ENCODE assay signal across 10 mouse cellular contexts in the genomic region with DNA sequence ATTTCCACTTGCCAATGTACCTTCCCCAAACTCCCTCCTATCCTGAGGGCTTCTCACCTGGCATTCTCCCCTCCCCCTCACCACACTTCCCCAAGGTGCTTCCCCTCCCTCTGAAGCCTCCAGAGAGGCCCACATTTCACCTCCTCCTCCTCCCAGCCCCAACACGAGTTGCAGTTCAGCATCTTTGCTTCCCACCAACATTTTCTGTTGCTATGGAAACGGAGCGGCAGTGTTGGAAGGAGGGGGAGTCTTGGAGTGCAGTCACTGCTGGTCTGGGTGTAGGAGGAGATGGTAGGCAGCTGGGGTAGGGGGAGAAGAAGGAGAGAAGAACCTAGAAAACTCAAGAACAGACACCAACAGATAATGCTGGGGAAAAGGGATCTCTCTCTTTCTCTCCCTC.
DNase-seq lines count a peak whose midpoint lies in the region; ATAC-seq and TF ChIP-seq lines count a peak whose summit lies in the region.
"Had no signal": no experiment of that assay in that cellular context is flagged by ENCODE, and none has a peak within 500 bp of the region (broad histone marks: within the 10 kb centered on the region; RNA-seq: fewer than 3 reads in every experiment).

No protein-coding gene starts in this region.

- no peaks in the 10 kb centered on the region for H3K79me2 ChIP-seq in heart, adult 2 months (replicated peaks; ENCODE audit: control insufficient read depth, insufficient read depth, low read length)

- no peak overlapping the region for H3K4me3 ChIP-seq in kidney, embryonic 14.5 days (ENCODE audit: low read length)
- H3K4me3 ChIP-seq in kidney, embryonic 15.5 days (replicated peaks): no peak overlapping the region
- H3K4me3 ChIP-seq in forebrain, embryonic 16.5 days (replicated peaks; ENCODE audit: low read length): no peak overlapping the region
- H3K4me3 ChIP-seq in limb, embryonic 12.5 days (replicated peaks): no peak overlapping the region
- H3K4me3 ChIP-seq in heart, adult 2 months: no peak overlapping the region
- H3K4me3 ChIP-seq: limb, embryonic 15.5 days had no signal

- H3K27ac ChIP-seq in kidney, embryonic 14.5 days (ENCODE audit: low read depth, low read length): no peak overlapping the region
- H3K27ac ChIP-seq in kidney, embryonic 15.5 days: no peak overlapping the region
- 0 out of 2 replicates have a peak overlapping the region, but pooled peaks have one; percentile 28 for H3K27ac ChIP-seq in forebrain, embryonic 16.5 days (ENCODE audit: low read length)
- no peak overlapping the region for H3K27ac ChIP-seq in limb, embryonic 12.5 days
- H3K27ac ChIP-seq in heart, adult 2 months: no peak overlapping the region
- H3K27ac ChIP-seq: limb, embryonic 15.5 days had no signal

- no peaks in the 10 kb centered on the region for H3K9me3 ChIP-seq in kidney, embryonic 14.5 days (ENCODE audit: control insufficient read depth, low read length)
- no peaks in the 10 kb centered on the region for H3K9me3 ChIP-seq in kidney, embryonic 15.5 days (replicated peaks)
- no peaks in the 10 kb centered on the region for H3K9me3 ChIP-seq in forebrain, embryonic 16.5 days (ENCODE audit: control insufficient read depth, low read length)
- no peaks in the 10 kb centered on the region for H3K9me3 ChIP-seq in limb, embryonic 12.5 days
- H3K9me3 ChIP-seq: limb, embryonic 15.5 days had no signal

- TF ChIP-seq CTCF in heart, adult 2 months (IDR thresholded peaks at IDR 0.05): no peak

- H3K9ac ChIP-seq in kidney, embryonic 14.5 days (ENCODE audit: low read depth, low read length): no peak overlapping the region
- no peak overlapping the region for H3K9ac ChIP-seq in kidney, embryonic 15.5 days
- H3K9ac ChIP-seq in forebrain, embryonic 16.5 days (replicated peaks; ENCODE audit: low read depth, low read length): no peak overlapping the region
- no peak overlapping the region for H3K9ac ChIP-seq in limb, embryonic 12.5 days (replicated peaks)
- H3K9ac ChIP-seq in heart, adult 2 months (ENCODE audit: low read depth, low read length): no peak overlapping the region
- H3K9ac ChIP-seq: limb, embryonic 15.5 days had no signal

- TF ChIP-seq POLR2A in heart, adult 2 months (IDR thresholded peaks at IDR 0.05; ENCODE audit: insufficient read depth, low read depth, low read length): no peak

- no peak for TF ChIP-seq EP300 in heart, adult 2 months (IDR thresholded peaks at IDR 0.05; ENCODE audit: insufficient read depth, low read depth, low read length)

- no peak overlapping the region for H3K4me2 ChIP-seq in kidney, embryonic 14.5 days (replicated peaks; ENCODE audit: low read depth, low read length)
- H3K4me2 ChIP-seq in kidney, embryonic 15.5 days: no peak overlapping the region
- no peak overlapping the region for H3K4me2 ChIP-seq in forebrain, embryonic 16.5 days (ENCODE audit: low read length)
- peak overlapping the region; percentile 3; the same call in 1 of the 2 replicates for H3K4me2 ChIP-seq in limb, embryonic 12.5 days
- H3K4me2 ChIP-seq: limb, embryonic 15.5 days had no signal

- H3K4me1 ChIP-seq in kidney, embryonic 14.5 days (ENCODE audit: control insufficient read depth, insufficient read depth, low read length): no peaks in the 10 kb centered on the region
- 0 out of 2 replicates have a peak, but pooled peaks cover 3% of the 10 kb centered on the region for H3K4me1 ChIP-seq in kidney, embryonic 15.5 days
- peaks cover 12% of the 10 kb centered on the region for H3K4me1 ChIP-seq in forebrain, embryonic 16.5 days (replicated peaks; ENCODE audit: control insufficient read depth, insufficient read depth, low read length)
- H3K4me1 ChIP-seq in limb, embryonic 12.5 days (replicated peaks): peaks cover 14% of the 10 kb centered on the region
- no peaks in the 10 kb centered on the region for H3K4me1 ChIP-seq in heart, adult 2 months (ENCODE audit: control insufficient read depth, insufficient read depth, low read length)

- H3K36me3 ChIP-seq in kidney, embryonic 14.5 days (ENCODE audit: control insufficient read depth, insufficient read depth, low read length): no peaks in the 10 kb centered on the region
- no peaks in the 10 kb centered on the region for H3K36me3 ChIP-seq in kidney, embryonic 15.5 days
- H3K36me3 ChIP-seq in forebrain, embryonic 16.5 days (ENCODE audit: control insufficient read depth, insufficient read depth): no peaks in the 10 kb centered on the region
- H3K36me3 ChIP-seq in limb, embryonic 12.5 days: no peaks in the 10 kb centered on the region
- H3K36me3 ChIP-seq in heart, adult 2 months (ENCODE audit: control insufficient read depth, insufficient read depth, low read length): no peaks in the 10 kb centered on the region
- H3K36me3 ChIP-seq: limb, embryonic 15.5 days had no signal

- 0 out of 2 replicates have a peak, but pooled peaks have one; percentile 35 for ATAC-seq in kidney, embryonic 14.5 days (ENCODE audit: low FRiP score, low TSS enrichment)
- no peak for ATAC-seq in kidney, embryonic 15.5 days (replicated peaks; ENCODE audit: low FRiP score)
- ATAC-seq in forebrain, embryonic 16.5 days: peak; percentile 93
- peak; percentile 66 for ATAC-seq in limb, embryonic 12.5 days (ENCODE audit: insufficient number of reproducible peaks, insufficient read depth, low FRiP score, low TSS enrichment, low read depth)

- no peaks in the 10 kb centered on the region for H3K27me3 ChIP-seq in kidney, embryonic 14.5 days (ENCODE audit: control insufficient read depth, insufficient read depth, low read length)
- H3K27me3 ChIP-seq in kidney, embryonic 15.5 days: no peaks in the 10 kb centered on the region
- H3K27me3 ChIP-seq in forebrain, embryonic 16.5 days (replicated peaks; ENCODE audit: control insufficient read depth, insufficient read depth, low read length): no peaks in the 10 kb centered on the region
- H3K27me3 ChIP-seq in limb, embryonic 12.5 days: peaks cover 27% of the 10 kb centered on the region
- H3K27me3 ChIP-seq in heart, adult 2 months (ENCODE audit: control insufficient read depth, insufficient read depth, low read length): no peaks in the 10 kb centered on the region
- H3K27me3 ChIP-seq: limb, embryonic 15.5 days had no signal

- DNase-seq in right cerebral cortex, adult 18-20 months: peak; percentile 89
- DNase-seq in heart, adult 2 months: no peak
- DNase-seq in kidney, adult 8-10 months: no peak
- DNase-seq in T-cell, adult 2 months (ENCODE audit: low spot score): no peak
- DNase-seq: adrenal gland, postnatal 10 days had no signal

- intact Hi-C loops in heart, adult 2 months (cut with DNase I): no loop called here

- 20% methylated on average over 3 of the region's 3 CpGs for WGBS in kidney, embryonic 14.5 days
- WGBS in kidney, embryonic 15.5 days: 10% methylated on average over 3 of the region's 3 CpGs
- WGBS in forebrain, embryonic 16.5 days: 10% methylated on average over 3 of the region's 3 CpGs
- 11% methylated on average over 3 of the region's 3 CpGs for WGBS in limb, embryonic 12.5 days
- 32% methylated on average over 3 of the region's 3 CpGs for WGBS in heart, adult 2 months
